Mouse (Mus musculus) CD8-positive naive resting alpha-beta T cell, adult 2 months (primary cell): ENCODE results near the gene Pan3.
"Not testable (repeated sequence)": the region's sequence is repeated elsewhere in the genome, so short reads cannot be mapped to it uniquely, and the experiment has no call there.

ENCODE experiments used
- DNase-seq, 2 experiments: peaks; one replicate each; pipeline ENCODE4 v3.0.0; 2022; ENCODE audit warnings: low read depth in 2 of 2, low spot score in 2 of 2

Gene Pan3

DNA sequence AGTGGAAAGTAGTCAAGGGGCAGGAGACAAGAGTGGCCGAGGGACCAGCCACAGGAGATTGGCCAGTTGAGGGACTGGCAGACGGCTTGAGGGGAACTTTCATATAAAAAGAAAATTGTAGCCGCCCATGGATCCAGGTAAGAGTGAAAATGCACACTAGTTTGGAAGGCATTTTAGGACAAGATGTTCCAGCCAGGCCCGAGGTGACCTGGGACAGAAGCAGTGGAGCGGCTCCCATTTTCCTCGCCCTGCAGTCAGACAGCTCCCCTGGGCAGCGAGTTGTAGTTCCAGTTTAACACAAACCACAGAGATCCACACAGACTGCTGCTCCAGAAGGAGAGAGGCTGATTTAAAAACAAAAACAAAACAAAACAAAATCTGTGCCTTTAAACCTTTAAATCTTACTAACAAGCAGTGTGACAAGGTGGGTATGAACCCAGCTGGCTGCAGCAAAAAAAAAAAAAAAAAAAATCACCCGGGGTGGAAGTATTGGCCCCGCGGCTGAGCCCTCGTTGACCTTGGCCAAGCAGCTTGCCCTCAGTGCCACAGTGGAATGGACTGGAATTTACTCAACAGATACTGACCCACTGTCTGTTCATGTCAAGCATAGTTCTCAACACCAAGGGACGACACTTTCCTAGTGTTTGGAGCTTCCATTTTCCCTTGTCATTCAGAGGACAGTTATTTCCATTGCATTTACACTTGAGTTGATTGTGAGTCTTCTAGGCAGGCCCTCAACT lies 119.2 kb downstream of the Pan3 start:
- DNase-seq, result no peak

DNA sequence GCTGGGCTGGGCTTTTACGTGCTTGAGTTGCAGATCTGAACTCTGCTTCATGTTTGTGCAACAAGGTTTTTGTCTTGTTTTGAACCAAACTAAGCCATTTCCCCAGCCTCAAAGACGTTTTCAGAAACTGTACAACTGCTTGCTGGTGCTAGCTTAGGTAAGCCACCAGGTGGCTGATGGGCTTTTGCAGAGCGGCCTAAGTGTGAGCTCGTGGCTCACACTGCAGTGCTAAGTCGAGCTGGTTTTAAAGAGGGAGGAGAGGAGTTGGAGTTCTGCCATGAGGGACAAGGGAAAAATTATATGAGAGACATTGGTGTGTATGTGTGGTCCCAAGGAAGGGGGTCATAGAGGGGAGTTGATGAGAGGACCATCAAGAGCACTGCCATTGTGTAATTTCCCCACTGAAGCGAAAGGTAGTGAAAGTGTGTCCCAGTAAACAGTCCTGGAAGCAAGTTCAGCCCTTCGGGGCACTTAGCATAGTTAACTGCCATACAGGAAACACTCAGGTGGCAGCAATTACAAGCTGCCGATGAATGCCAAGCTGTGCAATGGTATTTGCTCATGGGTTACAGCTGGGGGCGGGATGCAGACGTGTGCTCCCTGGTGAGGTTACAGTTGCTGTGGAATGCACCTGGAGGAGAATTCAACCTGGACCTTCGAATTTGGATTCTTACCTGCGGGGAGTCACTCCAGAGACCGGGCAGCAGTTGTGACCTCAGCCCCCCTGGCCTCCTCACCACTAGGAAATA lies 122.1 kb downstream of the Pan3 start:
- no peak for DNase-seq

DNA sequence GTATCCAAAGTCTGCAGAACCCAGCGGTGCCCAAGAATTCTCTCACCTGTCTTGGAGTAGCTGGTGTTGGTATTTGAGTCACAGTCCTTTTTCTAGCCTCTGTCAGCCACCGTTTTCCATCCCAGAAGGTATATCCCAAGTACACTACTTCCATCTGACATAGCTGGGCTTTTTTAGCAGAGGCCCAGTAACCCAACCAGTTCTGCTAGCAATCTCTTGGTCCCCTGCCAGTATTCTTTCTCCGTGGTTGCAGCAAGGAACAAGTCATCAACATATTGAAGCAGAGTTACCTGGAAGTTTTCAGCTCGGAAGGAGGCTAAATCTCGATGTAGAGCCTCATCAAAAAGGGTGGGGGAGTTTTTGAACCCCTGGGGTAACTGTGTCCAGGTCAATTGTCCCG lies 127.7 kb downstream of the Pan3 start:
- not testable (repeated sequence) for DNase-seq

DNA sequence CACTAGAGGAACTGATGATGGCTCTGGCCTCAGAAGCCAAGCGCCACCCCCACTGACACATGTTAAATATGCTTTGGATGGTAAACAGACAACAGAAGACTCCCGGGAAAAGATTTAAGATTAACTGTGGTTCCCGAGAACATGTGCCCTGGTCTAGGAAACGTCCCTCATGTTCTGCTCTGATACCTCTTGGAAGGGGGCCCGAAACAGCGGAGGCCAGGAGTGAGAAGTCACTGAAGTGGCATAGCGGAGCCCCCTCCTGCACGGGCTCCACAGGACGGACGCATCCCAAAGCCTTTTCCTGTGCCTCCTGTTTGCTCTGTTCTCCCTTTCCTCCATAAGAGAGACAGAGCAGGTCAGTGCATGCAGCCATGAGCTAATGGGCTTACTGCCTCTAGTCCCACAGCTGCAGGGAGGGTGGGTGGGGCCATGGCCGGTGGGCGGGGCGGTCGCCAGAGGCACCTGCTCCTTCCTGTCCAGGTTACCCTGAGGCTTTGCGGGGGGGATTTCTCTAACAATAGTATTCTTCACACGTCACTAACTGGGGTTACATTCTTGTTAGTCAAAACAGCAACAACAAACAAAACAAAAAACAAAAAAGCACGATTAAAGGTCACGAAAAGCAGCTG lies 133.7 kb downstream of the Pan3 start:
- no peak for DNase-seq

DNA sequence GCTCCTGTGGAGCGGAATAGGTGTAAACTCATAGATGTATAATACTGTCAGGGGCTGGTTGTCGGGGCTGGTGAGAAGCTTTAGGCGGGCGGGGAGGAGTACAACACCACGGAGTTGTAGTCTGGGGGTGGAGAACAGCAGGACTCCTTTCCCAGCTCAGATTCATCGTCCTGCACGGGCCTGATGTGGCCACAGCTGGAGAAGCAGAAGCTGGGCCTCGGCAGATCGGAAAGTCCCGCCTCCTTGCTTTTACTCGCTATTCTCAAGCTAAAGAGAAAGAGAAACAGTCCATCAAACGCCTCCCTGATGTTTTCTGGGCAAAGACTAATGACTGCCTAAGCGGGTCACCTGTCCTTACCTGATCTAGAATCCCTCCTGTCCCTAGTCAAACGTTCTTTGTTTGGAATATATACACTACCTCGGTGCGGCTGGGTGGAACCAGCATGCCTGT lies 134.2 kb downstream of the Pan3 start:
- peak in 1 of 2 experiments; percentile 15 for DNase-seq

DNA sequence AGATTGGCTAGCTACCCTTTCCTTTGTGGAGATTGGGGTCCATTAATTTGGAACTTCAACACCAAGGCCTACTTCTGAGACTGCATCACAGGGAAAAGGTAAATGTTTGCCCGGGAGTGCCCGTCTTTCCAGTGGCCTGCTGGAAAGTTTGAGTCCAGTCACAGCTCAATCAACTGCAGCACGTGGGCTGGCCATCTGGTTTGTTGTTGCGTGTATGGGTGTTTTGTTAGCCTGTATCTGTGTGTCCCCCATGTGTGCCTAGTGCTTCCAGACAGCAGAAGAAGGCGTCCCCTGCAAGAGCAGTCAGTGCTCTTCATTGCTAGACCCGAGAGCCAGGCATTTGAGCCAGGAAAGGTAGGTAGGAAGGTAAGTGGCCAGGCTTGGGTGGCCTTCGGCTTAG lies 135.5 kb downstream of the Pan3 start:
- DNase-seq, result no peak

DNA sequence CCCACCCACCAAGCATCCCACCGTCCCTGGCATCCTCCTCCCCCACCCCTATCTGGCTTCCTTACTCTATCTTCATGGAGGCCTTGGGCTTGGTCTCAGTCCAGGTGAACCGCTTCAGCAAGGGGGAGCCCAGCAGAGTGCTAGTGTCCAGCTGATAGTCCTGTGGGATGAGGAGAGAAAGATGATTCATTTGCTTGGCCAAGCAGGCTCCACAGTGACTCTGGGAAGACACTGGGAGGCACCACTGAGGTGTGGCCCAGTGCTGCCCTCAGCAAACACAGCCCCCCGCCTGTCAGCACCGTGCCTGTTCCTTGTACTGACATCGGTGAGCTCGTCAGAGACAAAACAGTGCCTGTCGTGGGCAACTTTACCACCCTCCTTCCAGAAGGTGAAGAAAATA lies 136.4 kb downstream of the Pan3 start:
- no peak for DNase-seq

DNA sequence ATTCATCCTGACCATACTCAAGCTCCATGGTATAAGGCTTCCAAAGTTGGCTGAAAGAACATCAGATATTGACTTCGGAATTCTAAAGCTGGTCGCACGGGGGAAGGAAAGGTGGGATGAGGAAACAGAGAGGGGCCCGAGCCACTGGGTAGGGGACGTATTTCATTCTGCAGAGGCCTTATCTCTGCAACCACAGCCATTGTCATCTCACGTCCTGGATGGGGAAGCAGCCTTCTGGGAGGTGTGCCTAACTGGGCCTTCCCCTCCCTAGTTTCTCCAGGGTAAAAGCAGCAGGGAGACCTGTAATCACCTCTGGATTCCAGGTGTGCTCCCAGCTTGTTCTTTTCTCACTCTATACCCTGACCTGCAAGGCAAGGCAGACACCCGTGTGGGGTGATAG lies 142.7 kb downstream of the Pan3 start:
- no peak for DNase-seq

DNA sequence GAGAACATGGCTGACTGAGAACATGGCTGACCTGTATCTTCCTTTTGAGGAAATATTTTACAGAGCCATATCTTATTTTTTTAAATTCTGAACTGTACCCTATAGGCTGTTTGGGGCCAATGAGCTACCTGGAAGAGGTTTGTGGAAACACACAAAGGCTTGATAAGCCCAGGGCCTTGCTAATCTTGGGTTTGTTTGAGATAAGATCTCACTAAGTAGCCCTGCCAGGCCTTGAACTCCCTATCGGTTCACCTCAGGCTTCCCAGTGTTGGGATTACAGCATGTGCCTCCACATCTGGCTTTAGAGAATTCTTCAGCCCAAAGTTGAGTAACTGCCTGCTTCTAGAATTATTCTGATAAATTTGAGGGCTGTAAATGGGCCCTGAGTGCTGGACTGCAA lies 143.6 kb downstream of the Pan3 start:
- no peak for DNase-seq

DNA sequence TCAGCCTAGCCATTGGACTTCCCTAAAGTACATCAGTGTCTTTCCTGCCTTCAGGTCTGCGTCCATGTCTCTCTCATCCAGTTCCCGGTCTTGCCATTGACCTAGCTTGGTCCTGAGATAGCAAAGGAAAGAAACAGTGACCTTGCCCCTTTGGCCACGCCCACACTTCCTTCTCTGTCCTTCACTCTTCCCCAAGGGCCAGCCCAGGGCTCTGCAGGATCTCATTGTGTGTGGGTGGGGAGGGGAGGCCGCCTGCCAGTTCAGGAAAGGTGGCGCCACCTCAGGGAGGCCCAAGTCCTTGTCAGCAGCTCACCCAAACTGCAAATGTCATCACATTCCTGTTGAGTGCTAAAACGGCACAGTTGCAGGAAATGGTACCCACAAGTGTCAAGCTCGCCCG lies 144.6 kb downstream of the Pan3 start:
- no peak for DNase-seq

DNA sequence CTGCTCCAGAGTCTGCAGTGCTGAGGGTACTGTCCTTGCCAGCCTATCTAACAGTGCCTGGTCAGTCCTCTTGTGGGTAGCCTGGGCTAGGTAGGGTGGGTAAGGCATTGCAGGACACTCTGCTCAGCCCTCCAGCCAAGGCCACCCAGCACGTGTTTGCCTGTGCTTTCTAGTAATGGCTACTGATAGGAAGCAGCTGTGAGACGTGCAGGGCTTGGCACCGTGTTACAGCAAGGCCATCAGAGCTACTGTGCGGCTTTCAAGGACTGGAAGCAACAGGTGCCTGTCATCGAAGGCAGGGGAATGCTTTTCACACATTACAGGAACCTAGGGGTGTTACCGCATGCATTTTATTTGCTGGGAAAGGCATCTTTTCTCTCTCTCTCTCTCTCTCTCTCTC lies 147.0 kb downstream of the Pan3 start:
- DNase-seq, result no peak

DNA sequence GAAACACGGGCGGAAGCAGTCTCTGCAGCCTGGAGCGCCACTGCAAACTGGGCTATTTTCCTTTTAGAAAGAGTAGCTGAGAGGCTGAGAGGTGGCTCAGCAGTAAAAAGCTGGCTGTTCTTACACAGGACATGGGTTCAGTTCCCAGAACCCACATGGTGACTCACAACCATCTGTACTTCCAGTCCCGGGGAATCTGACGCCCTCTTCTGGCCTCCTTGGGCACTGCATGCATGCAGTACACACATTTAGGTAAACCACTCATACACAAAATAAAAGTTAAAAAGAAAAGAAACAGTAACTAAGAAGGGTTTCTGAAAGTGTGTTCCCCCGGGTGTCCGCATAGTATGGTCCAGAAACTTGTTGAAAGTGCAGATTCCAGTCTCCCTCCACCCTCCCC lies 149.2 kb downstream of the Pan3 start:
- no peak for DNase-seq

DNA sequence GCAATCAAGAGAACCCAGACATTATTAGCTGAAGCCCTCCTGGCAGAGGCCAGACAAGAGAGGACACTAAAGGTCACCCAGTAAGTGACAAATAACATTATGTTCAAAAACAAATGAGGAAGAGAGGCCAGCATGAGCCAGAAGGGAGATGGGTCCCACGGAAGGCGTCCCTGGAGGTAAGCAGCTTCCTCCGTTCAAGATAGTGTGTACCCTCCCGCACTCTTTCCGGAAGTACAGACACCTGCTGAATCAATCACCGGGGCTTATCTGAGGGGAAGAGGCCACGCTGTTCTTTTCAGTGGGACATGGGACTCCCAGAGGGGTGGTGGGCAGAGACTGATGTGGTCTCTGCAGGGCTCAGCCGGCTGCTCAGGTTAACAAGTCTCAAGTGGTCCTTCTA lies 149.7 kb downstream of the Pan3 start:
- DNase-seq, result no peak

DNA sequence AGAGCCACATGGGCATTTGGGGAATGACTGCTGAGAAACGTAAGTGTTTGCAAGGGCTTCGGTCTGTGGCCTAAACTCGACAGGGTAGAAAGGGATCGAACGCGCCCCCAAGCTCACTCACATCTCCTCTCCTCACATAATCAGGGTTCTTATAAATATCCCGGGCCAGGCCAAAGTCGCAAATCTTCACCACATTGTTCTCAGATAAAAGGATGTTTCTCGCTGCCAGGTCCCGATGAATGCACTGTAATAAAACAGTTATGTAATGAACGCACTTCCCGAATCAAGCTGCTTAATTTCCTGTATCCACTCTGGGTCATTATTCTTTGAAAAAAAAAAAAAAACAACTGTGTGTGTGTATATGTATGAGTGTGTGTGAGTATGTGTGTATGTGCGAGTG lies 150.2 kb downstream of the Pan3 start:
- no peak for DNase-seq

DNA sequence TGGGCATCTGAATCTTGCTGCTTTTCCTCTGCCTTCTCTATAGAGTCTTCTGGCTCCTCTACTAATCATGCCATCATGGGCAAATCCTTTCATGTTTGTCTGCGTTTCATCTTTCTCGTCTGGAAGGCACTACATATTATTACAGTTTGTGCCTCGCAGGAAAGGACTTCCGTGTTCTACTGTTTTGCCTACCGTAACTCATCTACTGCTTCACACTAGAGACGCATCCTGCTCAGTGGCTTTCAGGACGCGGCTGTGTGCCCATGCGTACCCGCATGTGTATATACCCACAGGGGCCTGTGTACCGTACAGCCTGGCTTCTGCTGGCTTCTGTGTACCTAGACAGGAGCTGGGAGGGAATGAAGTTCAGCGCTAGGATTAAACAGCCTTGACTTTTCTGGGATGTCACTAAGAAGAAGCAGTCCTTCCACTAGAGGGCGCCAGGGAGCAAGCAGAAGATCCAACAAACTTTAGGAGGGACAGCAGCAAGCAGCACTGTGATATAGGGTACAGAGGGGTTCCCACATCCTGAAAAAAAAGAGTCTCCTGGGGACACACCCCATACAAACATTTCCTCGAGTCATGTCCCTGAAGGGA lies 153.8 kb downstream of the Pan3 start:
- peak; percentile 54 to 65 for DNase-seq

DNA sequence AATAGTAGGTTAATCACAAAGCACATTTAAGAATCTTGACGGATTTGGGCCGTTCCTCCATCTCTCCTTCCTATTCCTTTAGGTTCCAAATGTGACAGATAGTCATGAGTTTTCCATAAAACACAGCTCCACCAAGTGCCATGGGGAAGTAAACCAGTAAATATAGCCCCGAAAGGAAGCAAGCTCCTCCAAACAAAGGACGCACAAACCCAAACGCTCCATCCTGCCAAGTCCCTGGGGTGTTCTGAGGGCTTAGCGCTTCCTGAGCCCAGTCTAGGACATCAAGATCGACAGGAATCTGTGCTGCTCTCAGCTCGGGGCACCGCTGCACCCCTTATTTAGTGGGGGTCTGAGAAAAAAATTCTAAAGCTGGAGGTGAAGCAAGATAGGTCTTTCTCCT lies 154.7 kb downstream of the Pan3 start:
- no peak for DNase-seq

DNA sequence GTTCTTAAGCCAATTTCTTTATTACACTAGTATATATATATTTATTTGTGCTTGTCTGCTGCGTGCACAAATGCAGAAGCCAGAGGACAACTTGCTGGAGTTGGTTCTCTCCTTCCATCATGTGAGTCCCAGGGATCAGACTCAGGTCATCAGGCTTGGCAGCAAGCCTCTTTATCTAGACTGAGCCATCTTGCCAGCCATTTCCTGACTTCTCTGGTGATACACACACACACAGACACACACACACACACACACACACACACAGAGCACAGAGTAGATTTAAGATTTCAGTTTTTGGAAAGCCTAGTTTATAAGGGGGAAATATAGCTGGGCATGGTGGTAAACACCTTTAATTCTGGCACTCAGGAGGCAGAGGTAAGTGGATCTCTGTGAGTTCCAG lies 155.1 kb downstream of the Pan3 start:
- no peak for DNase-seq

DNA sequence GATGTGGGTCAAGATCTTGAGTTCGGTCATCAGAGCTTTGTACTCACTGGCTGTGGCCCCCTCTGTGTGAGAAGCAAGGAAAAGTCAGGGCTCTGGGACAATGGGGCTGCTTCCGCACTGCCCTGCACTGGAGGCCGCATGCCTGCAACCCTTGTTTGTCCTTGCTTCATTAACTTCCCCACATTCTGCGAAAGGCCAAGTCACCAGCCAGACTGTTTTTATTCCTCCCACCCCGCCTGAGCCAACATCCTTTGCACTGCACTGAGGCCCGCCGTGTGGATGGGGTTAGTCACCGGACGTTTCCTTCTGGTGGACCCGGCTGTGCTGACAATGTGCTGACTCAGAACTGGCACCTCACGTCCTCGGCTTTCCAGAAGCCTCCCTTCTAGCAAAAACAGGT lies 159.9 kb downstream of the Pan3 start:
- DNase-seq, result no peak

DNA sequence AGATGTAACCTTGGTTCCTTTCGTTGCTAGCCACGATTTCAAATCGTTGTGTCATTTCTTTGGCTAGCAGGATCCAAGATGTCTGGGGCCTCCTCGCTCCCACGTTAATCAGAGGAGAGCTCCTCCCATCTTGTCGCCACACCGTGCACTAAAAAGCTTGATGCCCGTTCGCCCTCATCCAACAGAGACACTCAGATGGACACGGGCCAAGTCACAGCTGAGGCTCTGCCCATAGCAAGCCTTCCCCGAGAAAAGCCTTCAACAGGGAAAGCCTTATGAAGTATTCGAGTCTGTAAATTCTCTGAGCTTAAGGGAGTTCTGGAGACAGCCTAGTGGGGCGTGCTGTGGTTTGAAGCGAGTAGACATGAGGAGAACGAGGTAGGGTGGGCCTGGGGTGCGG lies 167.9 kb downstream of the Pan3 start:
- DNase-seq, result no peak
